Mouse (Mus musculus) gastrocnemius, postnatal 14 days (tissue): ENCODE results near the gene Esd. TPM values are rescaled to one million over a fixed set of nuclear protein-coding genes. Genes with fewer than 3 reads are reported as not detected.

Experiments
- DNase-seq: peaks from one replicate; pipeline ENCODE4 v3.0.0; 2021; ENCODE audit warnings: mixed read lengths
- intact Hi-C: fragments of 180-260 bp; cut with DNase I; formaldehyde crosslinking; loops from one replicate; pipeline ENCODE4 v1.15.1; 2025; ENCODE audit warnings: low total_unique reads
- long read RNA-seq, 2 experiments: library from polyadenylated mRNA; stranded (forward); transcript quantifications; one replicate each; pipeline ENCODE4 v2.0.0; 2021
- total RNA-seq, 2 experiments: library from RNA; stranded (reverse); gene quantifications; 2 replicates each; pipeline ENCODE4 v1.2.3; 2021

Esd gene
- total RNA-seq: 10 to 100 TPM; 83.1 to 87.3 TPM
- long read RNA-seq, experiment 1, transcript Esd-201 (9 exons, 1,988 nt): major isoform, 59 of 65 reads
- long read RNA-seq, experiment 1, partial matches to known transcripts: 4 of 65 reads
- long read RNA-seq, experiment 1, other reads (novel, unspliced or antisense): 2 of 65 reads
- long read RNA-seq, experiment 2, transcript Esd-201 (9 exons, 1,988 nt): major isoform, 54 of 62 reads
- long read RNA-seq, experiment 2, partial matches to known transcripts: 1 of 62 reads
- long read RNA-seq, experiment 2, other reads (novel, unspliced or antisense): 4 of 62 reads

DNA sequence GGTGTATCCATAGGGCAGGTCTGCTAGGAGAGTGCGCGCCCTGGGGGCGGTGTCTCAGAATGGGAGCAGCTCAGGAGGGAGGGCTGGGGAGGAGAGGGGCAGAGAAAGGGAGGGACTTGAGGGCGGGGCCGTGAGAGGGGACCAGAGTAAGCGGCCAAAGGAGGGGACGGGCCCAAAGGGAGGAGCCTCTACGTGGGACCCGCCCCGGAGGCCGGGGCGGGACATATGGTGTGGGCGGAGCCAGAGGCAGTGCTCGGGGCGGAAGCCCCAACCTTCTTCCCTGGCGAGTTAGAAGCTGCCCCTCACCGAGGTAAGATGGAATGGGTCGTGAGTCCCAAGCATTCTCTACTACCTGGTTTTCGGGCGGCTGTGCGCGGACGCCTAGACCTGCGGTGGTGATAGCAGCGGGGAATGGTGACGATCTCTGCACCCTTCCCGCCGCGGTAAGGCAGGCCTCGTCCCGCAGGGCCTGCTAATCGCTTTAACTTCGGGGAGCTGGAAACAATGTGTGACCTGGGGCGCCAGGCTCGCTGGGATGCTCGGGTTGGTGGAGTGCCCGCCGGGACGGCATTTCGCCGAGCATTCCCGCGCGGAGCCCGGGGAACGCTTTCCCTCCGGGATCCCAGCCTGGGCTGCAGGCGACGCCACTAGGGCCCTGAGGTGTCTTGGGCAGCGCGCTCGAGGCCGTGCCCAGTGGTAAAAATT lies at the start of gene Esd:
Gene Esd, plus strand, starts transcription at position 219 of the 705 bp plus-strand sequence.
- DNase-seq: peak; percentile 92
- intact Hi-C loops: no loop called here

- intact Hi-C loops: no loop called here
- no peak for DNase-seq
Measured at GRCm38 (mm10) chr14:74684298-74684978, 47.7 kb upstream of the Esd start.

GRCm38 (mm10) chr14:74691963-74692362 lies 40.1 kb upstream of the Esd start:
- DNase-seq: no peak
- intact Hi-C loops: no loop called here

- intact Hi-C loops: no loop called here
- no peak for DNase-seq
Measured at GRCm38 (mm10) chr14:74696766-74697165, 35.3 kb upstream of the Esd start.

DNA sequence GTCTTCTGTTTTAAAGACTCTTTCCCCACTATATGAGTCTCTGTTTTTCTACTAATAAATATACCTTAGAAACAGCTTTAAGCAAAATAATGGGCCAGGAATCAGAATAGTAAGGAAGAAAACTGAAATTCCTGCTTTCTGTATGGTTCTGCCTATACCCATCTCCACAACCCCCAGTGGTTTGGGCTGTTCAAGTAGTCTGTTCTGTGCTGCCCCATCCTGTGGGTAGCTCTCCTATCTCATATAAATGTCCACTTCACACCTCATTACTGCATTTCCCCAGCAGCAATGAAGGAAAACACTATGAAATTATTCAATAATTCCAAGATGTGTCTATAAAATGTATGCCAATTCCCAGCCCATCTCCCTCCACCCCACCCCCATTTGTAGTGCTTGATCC lies 34.7 kb upstream of the Esd start:
- intact Hi-C loops: no loop called here
- no peak for DNase-seq

DNA sequence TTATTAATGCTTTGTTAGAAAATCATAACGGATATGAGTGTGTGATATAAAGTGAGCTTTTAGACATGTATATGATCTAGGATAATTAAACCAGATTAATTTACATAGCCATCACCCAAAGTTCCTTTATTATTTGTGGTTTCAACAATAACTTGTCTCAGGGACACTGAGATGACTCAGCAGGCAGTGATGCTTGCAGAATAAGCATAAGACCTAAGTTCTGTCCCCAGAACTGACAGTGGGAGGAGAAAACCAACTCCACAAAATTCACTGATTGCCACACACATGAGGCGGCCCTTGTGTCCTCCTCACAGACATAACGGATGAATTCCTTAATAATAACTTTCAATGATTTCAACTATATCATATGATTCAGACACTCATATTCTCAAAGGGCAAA lies 32.9 kb upstream of the Esd start:
- intact Hi-C loops: no loop called here
- DNase-seq: no peak

DNA sequence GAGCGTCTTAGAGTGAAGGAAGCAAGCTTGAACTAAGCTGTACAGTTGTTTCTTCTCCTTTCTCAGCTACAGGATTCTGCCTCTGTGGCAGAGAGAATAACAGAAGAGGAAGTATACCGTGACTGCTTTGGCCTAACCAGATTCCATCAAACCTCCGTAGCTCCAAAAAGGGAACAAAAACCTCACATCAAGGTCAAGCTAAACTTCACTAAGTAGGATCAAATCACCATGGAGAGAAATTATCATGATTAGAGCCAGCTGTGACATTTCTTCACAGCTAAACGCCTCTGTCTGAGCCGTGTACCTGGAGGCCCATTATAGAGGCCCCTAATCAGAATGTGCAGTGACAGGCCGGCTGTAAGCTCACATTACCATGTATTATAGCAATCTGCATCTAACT lies 28.2 kb upstream of the Esd start:
- intact Hi-C loops: no loop called here
- no peak for DNase-seq

DNA sequence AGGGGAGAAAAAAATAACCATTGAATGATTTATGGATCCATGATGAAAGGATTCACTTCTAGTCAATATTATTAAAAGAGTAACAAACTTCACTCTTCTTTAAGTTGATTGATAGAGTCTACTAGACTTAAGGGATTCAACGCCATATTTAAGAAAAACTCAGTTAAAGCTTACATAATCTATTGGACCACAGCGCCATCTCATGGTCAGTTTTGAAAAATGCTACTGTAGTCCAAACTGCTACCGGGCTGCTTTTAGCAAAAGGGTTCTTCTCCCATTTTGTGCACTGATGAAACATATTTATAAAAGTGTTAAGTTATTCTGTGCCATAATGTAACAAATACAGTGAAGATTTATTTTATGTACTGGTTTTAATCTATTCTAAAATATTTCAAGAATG lies 23.0 kb upstream of the Esd start:
- DNase-seq: no peak
- intact Hi-C loops: no loop called here

DNA sequence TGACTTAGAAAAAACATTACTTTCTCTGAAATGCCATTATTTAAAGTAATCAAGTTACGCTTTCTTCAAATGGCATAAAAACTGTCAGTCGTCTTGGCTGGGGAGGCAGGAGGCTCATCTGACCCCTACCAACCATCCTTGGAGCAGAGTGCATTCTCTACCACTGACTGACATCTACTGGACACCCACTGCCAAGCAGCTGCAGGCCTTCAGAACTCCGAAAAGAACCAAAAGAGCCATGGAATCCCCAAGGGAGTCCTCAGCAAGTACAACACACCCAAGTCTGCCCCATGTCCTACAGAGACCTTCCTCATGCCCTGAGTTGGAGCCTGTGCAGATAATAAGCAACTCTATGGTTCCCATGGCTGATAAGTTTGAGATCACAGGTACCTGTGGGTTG lies 8.6 kb upstream of the Esd start:
- intact Hi-C loops: no loop called here
- no peak for DNase-seq

- intact Hi-C loops: no loop called here
- no peak for DNase-seq
Measured at GRCm38 (mm10) chr14:74731221-74732078, 647 bp upstream of the Esd start.

- intact Hi-C loops: no loop called here
Measured at GRCm38 (mm10) chr14:74733397-74733796, 1.3 kb downstream of the Esd start.

GRCm38 (mm10) chr14:74735471-74735870 lies 3.4 kb downstream of the Esd start:
- intact Hi-C loops: no loop called here
- no peak for DNase-seq

More at GRCm38 (mm10) chr14:74733397-74733796, 1.3 kb downstream of the Esd start:
- DNase-seq: no peak

GRCm38 (mm10) chr14:74736850-74737249 lies 4.8 kb downstream of the Esd start:
- intact Hi-C loops: no loop called here
- no peak for DNase-seq

GRCm38 (mm10) chr14:74764191-74764918 lies 32.3 kb downstream of the Esd start:
- intact Hi-C loops: loop anchor here (2.0 kb wide), 1 partner anchor 224 kb away; no protein-coding TSS in a partner anchor
- peak; percentile 77 for DNase-seq

- no peak for DNase-seq
- intact Hi-C loops: no loop called here
Measured at GRCm38 (mm10) chr14:74767892-74768291, 35.8 kb downstream of the Esd start.

DNA sequence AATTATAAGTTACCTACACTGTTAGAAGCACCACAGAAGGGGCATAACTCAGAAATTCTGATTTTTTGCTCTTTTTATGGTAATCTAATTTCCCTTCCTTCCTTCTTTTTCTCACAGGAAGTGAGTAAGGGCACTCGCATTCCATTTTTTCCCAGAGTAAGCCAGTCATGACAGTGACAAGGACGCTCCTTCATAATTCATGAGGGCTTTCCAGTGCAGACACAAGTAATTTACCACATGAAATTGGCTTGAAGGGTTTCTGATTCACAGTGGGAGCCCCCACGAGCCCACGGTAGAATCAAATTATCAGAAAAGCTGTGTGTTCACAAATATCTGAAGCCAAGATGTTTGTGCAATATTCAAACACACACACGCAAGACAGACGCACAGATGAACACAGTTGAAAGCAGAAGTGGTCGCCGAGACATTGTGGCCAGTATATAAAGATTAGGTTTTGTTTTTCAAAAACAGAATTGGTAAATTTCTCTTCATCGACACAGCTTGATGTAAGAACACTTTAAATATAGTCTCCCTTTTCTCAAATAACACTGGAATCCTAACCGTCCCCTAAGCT lies 42.0 kb downstream of the Esd start:
- DNase-seq: no peak
- intact Hi-C loops: no loop called here

DNA sequence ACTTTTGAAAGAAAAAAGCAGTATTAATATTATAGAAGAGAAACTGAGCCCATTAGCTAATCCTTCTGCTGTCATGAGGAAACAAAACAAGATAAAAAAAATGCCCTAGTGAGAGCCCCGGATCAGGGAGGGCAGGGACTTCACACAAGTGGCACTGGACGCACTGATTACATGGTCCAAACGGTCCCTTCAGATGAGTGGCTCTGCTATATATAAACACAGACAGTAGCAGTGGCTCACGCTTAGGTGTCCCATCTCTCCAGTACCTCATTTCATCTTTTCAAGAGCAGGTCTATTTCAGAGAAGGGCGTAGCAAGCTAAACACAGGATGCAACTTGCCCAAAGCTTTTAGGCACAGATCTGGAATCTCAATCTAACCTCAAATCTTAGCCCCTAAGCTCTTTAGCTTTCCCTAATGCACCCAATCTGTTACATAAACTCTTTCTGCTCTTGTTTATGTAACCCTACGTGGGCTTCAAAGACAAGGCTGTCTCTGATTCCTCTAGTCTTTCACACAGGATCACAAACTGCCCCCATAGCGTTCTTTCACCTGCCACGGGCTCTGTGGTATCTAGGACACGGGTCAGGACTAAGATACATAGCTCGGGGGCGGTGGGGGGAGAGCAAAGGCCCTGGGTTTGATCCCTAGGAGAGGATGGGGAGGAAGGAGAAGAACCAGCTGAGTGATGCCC lies 52.3 kb downstream of the Esd start:
- no peak for DNase-seq
- intact Hi-C loops: no loop called here

GRCm38 (mm10) chr14:74787717-74788116 lies 55.6 kb downstream of the Esd start:
- intact Hi-C loops: loop anchor here (5.0 kb wide), 1 partner anchor 205 kb away; no protein-coding TSS in a partner anchor
- DNase-seq: no peak
